Mouse (Mus musculus): Measurements from ENCODE around the gene Zfp319.

DNA sequence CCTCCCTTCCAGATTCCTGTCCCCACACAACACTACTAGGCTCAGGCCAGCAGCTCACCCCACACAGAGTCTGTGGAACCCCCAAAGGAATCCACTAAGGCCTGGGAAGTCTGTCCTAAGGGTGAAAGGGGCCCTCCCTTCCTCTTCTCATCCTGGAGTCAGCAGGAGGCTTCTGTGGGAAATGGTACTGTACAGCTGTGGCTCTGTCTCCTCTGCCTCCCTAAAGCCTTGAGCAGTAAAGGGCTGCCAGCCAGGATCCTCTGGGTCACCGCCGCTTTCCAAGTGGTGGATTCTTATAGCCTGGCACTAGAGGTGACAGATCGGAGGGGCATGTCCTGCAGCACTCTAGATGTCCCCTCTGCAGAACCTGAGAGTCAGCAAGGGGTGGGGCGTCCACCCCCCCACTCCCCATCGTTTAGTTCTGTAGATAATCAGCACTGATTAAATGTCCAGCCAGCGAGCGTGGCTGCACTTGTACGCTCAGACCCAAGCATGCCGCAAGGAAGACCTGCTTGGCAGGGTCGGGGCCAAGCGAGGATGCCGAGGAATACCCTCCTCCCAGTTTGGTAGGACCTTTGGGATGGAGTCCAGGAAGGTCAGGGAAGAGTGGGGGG is 41.7 kb upstream of the Zfp319 start:
- no peak for TF ChIP-seq CTCF (IDR thresholded peaks at IDR 0.05; ENCODE audit: insufficient read depth, low read depth, low read length)
- TF ChIP-seq POLR2A (IDR thresholded peaks at IDR 0.05; ENCODE audit: insufficient read depth, low read depth, low read length): no peak
